Mouse (Mus musculus): Measurements from ENCODE around the gene Frmd4a.
A peak's percentile ranks its signal among the peaks of the same experiment; 100 is the strongest.

Frmd4a gene

GRCm38 (mm10) chr2:4017528-4018288 is at the start of gene Frmd4a:
Gene Frmd4a, plus strand, starts transcription at chr2:4017717.
- DNase-seq (ENCODE audit: low read depth, low spot score): peak; percentile 78

DNA sequence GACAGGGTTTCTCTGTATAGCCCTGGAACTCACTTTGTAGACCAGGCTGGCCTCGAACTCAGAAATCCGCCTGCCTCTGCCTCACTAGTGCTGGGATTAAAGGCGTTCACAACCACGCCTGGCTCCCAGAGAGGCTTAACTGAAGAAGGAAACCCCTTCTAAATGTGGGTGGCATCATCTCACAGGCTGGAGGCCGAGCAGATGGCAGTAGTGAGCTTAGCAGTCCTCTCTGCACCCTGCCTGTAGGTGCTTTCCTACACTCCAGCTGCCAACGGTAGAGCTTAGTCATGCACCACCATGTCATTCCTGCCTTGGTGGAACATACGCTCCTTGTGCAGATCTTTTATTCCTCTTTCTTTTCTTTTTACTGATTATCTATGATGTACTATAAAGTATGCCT is 28.6 kb upstream of the Frmd4a start:
- peak; percentile 12 for DNase-seq (ENCODE audit: low read depth, low spot score)

GRCm38 (mm10) chr2:3990431-3990830 is 27.1 kb upstream of the Frmd4a start:
- no peak for DNase-seq (ENCODE audit: low read depth, low spot score)

GRCm38 (mm10) chr2:4018431-4018876 is 937 bp downstream of the Frmd4a start:
- peak; percentile 49 for DNase-seq (ENCODE audit: low read depth, low spot score)

DNA sequence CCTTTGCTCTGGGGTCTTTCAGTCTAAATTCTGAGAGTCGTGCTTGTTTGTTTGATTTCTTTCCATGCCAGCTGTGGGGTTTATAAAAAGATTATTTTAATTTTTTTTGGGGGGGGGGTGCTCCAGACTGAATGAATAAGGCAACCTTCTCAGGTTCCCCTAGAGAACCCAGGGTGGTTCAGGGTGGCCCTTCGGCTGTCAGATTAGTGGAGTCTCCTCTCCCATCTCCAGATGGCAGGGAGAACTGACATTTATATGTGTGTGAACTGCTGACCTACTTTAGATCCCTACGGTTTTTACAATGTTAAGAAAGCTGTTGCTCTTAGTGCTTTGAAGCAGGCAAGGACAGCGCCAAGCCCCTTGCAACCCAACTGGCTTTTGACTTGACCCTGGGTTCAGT is 1.4 kb downstream of the Frmd4a start:
- DNase-seq (ENCODE audit: low read depth, low spot score): no peak

GRCm38 (mm10) chr2:4024927-4025326 is 7.4 kb downstream of the Frmd4a start:
- DNase-seq (ENCODE audit: low read depth, low spot score): no peak

DNA sequence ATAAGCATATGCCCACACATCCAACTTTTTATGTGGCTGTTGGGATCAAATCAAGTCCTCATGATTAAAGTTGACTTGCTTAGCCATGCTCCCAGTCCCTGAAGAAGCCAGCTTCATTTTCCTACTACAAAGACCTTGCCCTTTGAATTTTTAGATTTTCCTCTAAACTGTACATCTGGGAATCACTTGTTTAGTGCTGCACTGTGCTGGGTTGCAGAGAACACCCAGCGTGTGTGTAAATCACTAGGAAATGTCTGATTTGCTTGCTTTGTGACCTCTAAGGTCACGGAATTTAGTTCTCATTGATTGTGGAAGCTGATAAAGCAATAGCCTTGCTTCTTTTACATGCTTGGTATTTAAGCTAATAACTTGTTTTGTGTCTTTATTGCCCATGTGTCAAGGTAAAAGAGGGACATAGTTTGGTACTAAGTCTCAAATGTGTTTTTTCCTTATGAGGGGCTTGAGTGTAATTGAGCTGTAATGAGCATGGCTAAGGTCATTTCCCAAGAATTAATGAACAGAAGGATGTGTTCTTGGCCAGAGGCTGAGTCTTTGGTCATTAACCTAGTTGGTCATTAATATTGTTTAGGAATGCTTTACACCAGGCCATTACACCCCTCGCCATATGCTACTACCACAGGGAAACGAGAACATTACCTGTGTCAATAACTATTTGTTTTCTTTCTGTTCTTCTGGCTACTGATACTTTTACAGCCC is 11.7 kb downstream of the Frmd4a start:
- DNase-seq (ENCODE audit: low read depth, low spot score): no peak

GRCm38 (mm10) chr2:4036153-4036589 is 18.7 kb downstream of the Frmd4a start:
- DNase-seq (ENCODE audit: low read depth, low spot score): peak; percentile 76

- DNase-seq (ENCODE audit: low read depth, low spot score): no peak
Observed at GRCm38 (mm10) chr2:4036651-4037117, 19.2 kb downstream of the Frmd4a start.

GRCm38 (mm10) chr2:4042009-4042408 is 24.5 kb downstream of the Frmd4a start:
- DNase-seq (ENCODE audit: low read depth, low spot score): no peak

- no peak for DNase-seq (ENCODE audit: low read depth, low spot score)
Observed at GRCm38 (mm10) chr2:4055481-4055880, 38.0 kb downstream of the Frmd4a start.

GRCm38 (mm10) chr2:4060675-4061074 is 43.2 kb downstream of the Frmd4a start:
- DNase-seq (ENCODE audit: low read depth, low spot score): no peak

DNA sequence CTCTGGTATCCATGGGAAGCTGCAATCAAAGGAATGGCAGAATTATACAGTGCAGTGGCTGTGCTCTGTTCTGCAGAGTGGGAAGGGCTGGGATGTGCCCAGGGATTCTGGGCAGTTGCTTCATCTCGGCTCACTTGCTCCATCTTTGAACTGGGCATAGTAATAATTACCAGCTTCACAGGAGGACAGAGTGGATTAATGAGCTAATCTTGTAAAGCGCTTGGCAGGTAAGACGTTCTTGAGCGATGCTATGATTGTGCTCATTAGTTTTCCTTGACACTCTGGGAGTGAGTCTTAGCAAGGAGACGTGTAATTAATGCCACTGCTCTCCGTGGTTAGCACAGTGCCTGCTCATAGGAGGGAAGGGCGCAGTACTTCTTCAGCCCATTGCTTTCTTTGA is 54.3 kb downstream of the Frmd4a start:
- DNase-seq (ENCODE audit: low read depth, low spot score): no peak

DNA sequence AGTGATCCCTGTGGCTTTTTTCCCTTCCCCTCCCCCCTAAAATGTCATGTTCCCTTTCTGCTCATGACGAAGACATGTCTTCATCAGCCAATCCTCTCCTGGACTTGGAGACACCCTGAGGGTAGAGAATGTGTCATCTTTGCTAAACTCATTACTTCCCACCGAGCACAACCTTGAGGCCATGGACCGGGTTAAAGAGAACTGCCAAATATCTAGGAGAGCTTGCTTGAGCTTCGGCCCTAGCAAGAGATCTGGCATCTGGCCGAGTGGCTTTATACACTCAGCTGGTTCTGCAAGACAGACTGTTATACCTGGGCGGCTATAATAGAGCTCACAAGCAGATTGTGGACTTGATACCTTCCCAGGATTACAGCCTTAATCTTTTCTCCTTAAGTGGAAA is 66.4 kb downstream of the Frmd4a start:
- no peak for DNase-seq (ENCODE audit: low read depth, low spot score)

DNA sequence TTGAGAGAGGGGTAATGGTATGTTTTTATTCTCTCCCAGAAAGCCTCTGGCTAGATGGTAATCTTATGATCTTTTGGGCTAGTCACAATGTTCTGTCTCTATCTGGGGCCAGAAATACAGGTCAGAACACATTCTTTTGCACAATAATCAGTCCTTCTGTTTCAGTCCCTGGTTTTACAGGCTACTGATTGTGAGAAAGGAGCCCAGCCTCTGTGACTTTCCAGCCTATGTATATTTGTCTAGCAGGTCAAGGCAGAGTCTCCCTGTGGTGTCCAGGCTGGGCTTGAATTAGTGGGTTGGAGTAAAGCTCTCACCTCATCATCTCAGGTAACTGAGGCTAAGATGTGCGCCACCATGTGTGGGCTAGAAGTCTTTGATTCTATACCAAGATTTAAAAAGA is 80.1 kb downstream of the Frmd4a start:
- no peak for DNase-seq (ENCODE audit: low read depth, low spot score)

GRCm38 (mm10) chr2:4098948-4099776 is 81.6 kb downstream of the Frmd4a start:
- DNase-seq (ENCODE audit: low read depth, low spot score): no peak

GRCm38 (mm10) chr2:4099777-4100104 is 82.2 kb downstream of the Frmd4a start:
- DNase-seq (ENCODE audit: low read depth, low spot score): no peak

DNA sequence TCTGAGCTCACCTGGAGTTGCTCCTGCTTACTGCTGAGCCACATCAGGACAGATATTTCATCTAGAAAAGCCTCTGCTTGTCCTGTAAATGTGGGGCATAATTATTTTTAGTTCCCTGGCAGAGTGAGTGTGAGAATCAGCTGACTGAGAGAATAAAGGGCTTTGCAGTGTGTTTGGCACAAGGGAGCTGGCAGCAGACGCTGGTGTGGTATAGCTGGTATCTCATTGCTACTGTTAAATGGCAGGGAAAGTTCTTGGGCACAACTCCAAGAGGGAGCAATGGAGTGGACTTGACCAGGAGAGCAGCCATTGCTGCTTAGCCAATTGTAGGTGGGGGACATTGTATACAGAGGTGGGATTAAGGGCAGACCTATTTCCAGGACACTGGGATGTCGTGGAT is 83.9 kb downstream of the Frmd4a start:
- DNase-seq (ENCODE audit: low read depth, low spot score): peak; percentile 76

- no peak for DNase-seq (ENCODE audit: low read depth, low spot score)
Observed at GRCm38 (mm10) chr2:4113303-4113920, 95.9 kb downstream of the Frmd4a start.

- DNase-seq (ENCODE audit: low read depth, low spot score): no peak
Observed at GRCm38 (mm10) chr2:4119678-4120458, 102.4 kb downstream of the Frmd4a start.

DNA sequence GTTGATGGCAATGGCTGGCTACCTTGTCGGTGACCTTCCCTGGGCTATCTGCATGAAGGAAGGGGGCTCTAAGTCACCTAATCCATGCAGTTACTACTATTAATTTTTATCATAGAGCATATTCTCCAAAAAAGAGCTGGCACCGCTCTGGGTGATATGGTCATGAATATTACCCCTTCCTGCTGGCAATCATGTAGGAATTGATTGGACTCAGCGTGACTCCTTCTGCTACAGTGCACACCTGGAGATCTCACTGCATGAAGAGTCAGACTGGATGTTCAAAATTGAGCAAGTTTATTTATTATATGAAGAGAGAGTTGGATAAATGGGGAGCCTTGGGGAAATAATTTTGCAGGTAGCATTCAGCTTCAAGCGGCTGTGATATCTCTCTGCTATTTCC is 113.7 kb downstream of the Frmd4a start:
- DNase-seq (ENCODE audit: low read depth, low spot score): no peak
